In the genomic region with DNA sequence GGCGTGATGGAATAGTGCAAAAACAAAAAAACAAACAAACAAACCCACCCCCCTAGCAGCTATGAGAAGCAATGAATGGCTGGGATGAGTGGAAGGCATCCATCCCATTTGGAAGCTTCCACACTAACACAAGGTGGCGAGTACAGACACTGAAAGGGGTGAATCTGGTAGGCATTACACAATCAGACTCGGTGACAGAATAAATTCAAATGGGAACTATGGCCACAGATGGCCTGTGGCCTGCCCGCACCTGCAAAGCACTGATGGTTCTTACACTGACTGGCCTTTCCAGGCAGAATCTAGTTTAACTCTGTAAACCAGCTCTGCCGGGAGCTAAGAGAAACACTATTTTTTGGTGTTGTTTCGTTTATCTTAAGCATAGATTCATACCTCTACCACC, we compare ENCODE assay signal across 15 mouse cellular contexts. TPM values are rescaled to one million over a fixed set of nuclear protein-coding genes. Genes with fewer than 3 reads are reported as not detected.
DNase-seq lines count a peak whose midpoint lies in the region; ATAC-seq and TF ChIP-seq lines count a peak whose summit lies in the region.
"Had no signal": no experiment of that assay in that cellular context is flagged by ENCODE, and none has a peak within 500 bp of the region (broad histone marks: within the 10 kb centered on the region; RNA-seq: fewer than 3 reads in every experiment).

No protein-coding gene starts in this region.

- peak; percentile 35 to 60 for DNase-seq in cerebellum, adult 2 months
- DNase-seq in liver, adult 2 months (ENCODE audit: extremely low read depth, low read depth, low spot score) = peak; percentile 66
- DNase-seq in spleen, adult 12 weeks (ENCODE audit: low spot score) = no peak
- DNase-seq: heart, adult 2 months; heart, postnatal 14 days; kidney, adult 9 months; retina, postnatal 1 day had no signal

- no peak overlapping the region for H3K4me2 ChIP-seq in liver, embryonic 12.5 days
- peak overlapping the region; percentile 63 for H3K4me2 ChIP-seq in neural tube, embryonic 13.5 days

- no peaks in the 10 kb centered on the region for H3K9me3 ChIP-seq in liver, embryonic 12.5 days (replicated peaks)
- H3K9me3 ChIP-seq in neural tube, embryonic 13.5 days = no peaks in the 10 kb centered on the region

- no peaks in the 10 kb centered on the region for H3K36me3 ChIP-seq in liver, adult 2 months (ENCODE audit: control insufficient read depth, insufficient read depth, low read length)
- no peaks in the 10 kb centered on the region for H3K36me3 ChIP-seq in liver, embryonic 12.5 days
- no peaks in the 10 kb centered on the region for H3K36me3 ChIP-seq in neural tube, embryonic 13.5 days

- WGBS in cerebellum, adult 2 months = 36% methylated on average over 6 of the region's 6 CpGs
- 69% methylated on average over 6 of the region's 6 CpGs for WGBS in liver, adult 2 months
- 71% methylated on average over 6 of the region's 6 CpGs for WGBS in liver, embryonic 12.5 days (ENCODE audit: insufficient replicate concordance)
- 83% methylated on average over 6 of the region's 6 CpGs for WGBS in neural tube, embryonic 13.5 days

- no peak overlapping the region for H3K27ac ChIP-seq in cerebellum, adult 2 months (ENCODE audit: insufficient read depth, low read length)
- no peak overlapping the region for H3K27ac ChIP-seq in liver, adult 2 months (replicated peaks; ENCODE audit: insufficient read depth, low read depth, low read length)
- H3K27ac ChIP-seq in liver, embryonic 12.5 days = no peak overlapping the region
- no peak overlapping the region for H3K27ac ChIP-seq in cortical plate, adult 2 months (ENCODE audit: insufficient read depth, low read length)
- no peak overlapping the region for H3K27ac ChIP-seq in neural tube, embryonic 13.5 days (replicated peaks)
- H3K27ac ChIP-seq: heart, adult 2 months had no signal

- H3K9ac ChIP-seq in liver, adult 2 months (ENCODE audit: low read depth, low read length) = no peak overlapping the region
- H3K9ac ChIP-seq in liver, embryonic 12.5 days = no peak overlapping the region
- peak overlapping the region; percentile 85; the same call in 1 of the 2 replicates for H3K9ac ChIP-seq in neural tube, embryonic 13.5 days

- no peak for TF ChIP-seq POLR2A in cerebellum, adult 2 months (IDR thresholded peaks at IDR 0.05; ENCODE audit: borderline replicate concordance, insufficient read depth, low read length)
- TF ChIP-seq POLR2A in liver, adult 2 months (IDR thresholded peaks at IDR 0.05; ENCODE audit: extremely low read depth, insufficient read depth, low read length) = no peak
- TF ChIP-seq POLR2A in cortical plate, adult 2 months (IDR thresholded peaks at IDR 0.05; ENCODE audit: extremely low read depth, insufficient read depth, low read length) = no peak

- no peaks in the 10 kb centered on the region for H3K27me3 ChIP-seq in cerebellum, adult 2 months (ENCODE audit: control insufficient read depth, insufficient read depth, low read length)
- H3K27me3 ChIP-seq in liver, adult 2 months (ENCODE audit: control insufficient read depth, insufficient read depth, low read length) = no peaks in the 10 kb centered on the region
- H3K27me3 ChIP-seq in liver, embryonic 12.5 days (replicated peaks) = peaks cover 45% of the 10 kb centered on the region
- peaks cover 4% of the 10 kb centered on the region; the same call in 1 of the 2 replicates for H3K27me3 ChIP-seq in neural tube, embryonic 13.5 days

- H3K79me2 ChIP-seq in liver, adult 2 months (ENCODE audit: control insufficient read depth, insufficient read depth, low read length) = peaks cover 10% of the 10 kb centered on the region; the same call in 1 of the 2 replicates

- no peak for ATAC-seq in cerebellum, adult (ENCODE audit: insufficient number of reproducible peaks, low FRiP score, low TSS enrichment)
- no peak for ATAC-seq in liver, embryonic 12.5 days
- ATAC-seq in neural tube, embryonic 13.5 days (ENCODE audit: low read depth) = no peak
- ATAC-seq in activated CD4-positive, CD25-positive, alpha-beta regulatory T cell, adult 4 months = no peak

- TF ChIP-seq CTCF in cerebellum, adult 2 months (IDR thresholded peaks at IDR 0.05; ENCODE audit: borderline replicate concordance, insufficient read depth, low read depth, low read length) = no peak
- no peak for TF ChIP-seq CTCF in liver, adult 2 months (IDR thresholded peaks at IDR 0.05; ENCODE audit: low read depth, low read length)
- no peak for TF ChIP-seq CTCF in cortical plate, adult 2 months (IDR thresholded peaks at IDR 0.05; ENCODE audit: extremely low read depth, insufficient read depth, low read length)

- H3K4me3 ChIP-seq in cerebellum, adult 2 months (replicated peaks; ENCODE audit: insufficient read depth, low read depth, low read length) = peak overlapping the region; percentile 53
- H3K4me3 ChIP-seq in liver, adult 2 months (ENCODE audit: insufficient read depth, low read depth, low read length) = no peak overlapping the region
- H3K4me3 ChIP-seq in liver, embryonic 12.5 days = no peak overlapping the region
- peak overlapping the region; percentile 100 for H3K4me3 ChIP-seq in cortical plate, adult 2 months (ENCODE audit: insufficient read depth, low read length)
- peak overlapping the region; percentile 71; the same call in 1 of the 2 replicates for H3K4me3 ChIP-seq in neural tube, embryonic 13.5 days
- H3K4me3 ChIP-seq: heart, adult 2 months had no signal

- H3K4me1 ChIP-seq in cerebellum, adult 2 months (ENCODE audit: control insufficient read depth, insufficient read depth, low read length) = peaks cover 5% of the 10 kb centered on the region
- peaks cover 1% of the 10 kb centered on the region; the same call in 1 of the 2 replicates for H3K4me1 ChIP-seq in liver, adult 2 months (ENCODE audit: control insufficient read depth, insufficient read depth, low read length)
- peaks cover 14% of the 10 kb centered on the region for H3K4me1 ChIP-seq in liver, embryonic 12.5 days
- H3K4me1 ChIP-seq in cortical plate, adult 2 months (ENCODE audit: control insufficient read depth, insufficient read depth, low read length) = peaks cover 4% of the 10 kb centered on the region; the same call in 1 of the 2 replicates
- H3K4me1 ChIP-seq in neural tube, embryonic 13.5 days (replicated peaks) = peaks cover 30% of the 10 kb centered on the region

RNA-seq across cellular contexts. Expression of a gene that starts 2.1 kb away (rescaled TPM):
- polyA plus RNA-seq in cerebellum, adult 2 months (2012; rRNA removed) = 97.9 and 98.9 TPM in 2 replicates
- total RNA-seq in liver, adult 2 months (2014; rRNA removed) = 12.3 and 20.7 TPM in 2 replicates
- polyA plus RNA-seq in liver, adult 2 months (2012; rRNA removed) = 2.9 and 3.6 TPM in 2 replicates
- polyA plus RNA-seq in liver, embryonic 12.5 days (2016; fragmentation: Nextera tagmentation; extraction: Ambion mirVana) = 1.9 and 2.0 TPM in 2 replicates
- polyA plus RNA-seq in cortical plate, adult 2 months (2012; rRNA removed) = 92.3 and 99.4 TPM in 2 replicates
- 43.7 and 48.2 TPM in 2 replicates for polyA plus RNA-seq in neural tube, embryonic 13.5 days (2015; fragmentation: Nextera tagmentation; extraction: Ambion mirVana)
- polyA plus RNA-seq in activated CD4-positive, CD25-positive, alpha-beta regulatory T cell, adult 4 months (2017; shearing (Covaris generic)) = under 1 TPM in 1 of 2 experiments, not detected in 1; 0.83 TPM

RNA-seq across cellular contexts. Expression of a gene that starts 39.5 kb away (rescaled TPM):
- polyA plus RNA-seq in cerebellum, adult 2 months (2012; rRNA removed) = not detected in 2 replicates
- total RNA-seq in liver, adult 2 months (2014; rRNA removed) = not detected in 2 replicates
- polyA plus RNA-seq in liver, adult 2 months (2012; rRNA removed) = not detected in 2 replicates
- not detected in 2 replicates for polyA plus RNA-seq in liver, embryonic 12.5 days (2016; fragmentation: Nextera tagmentation; extraction: Ambion mirVana)
- polyA plus RNA-seq in cortical plate, adult 2 months (2012; rRNA removed) = 0.09 and 0.10 TPM in 2 replicates
- not detected in 2 replicates for polyA plus RNA-seq in neural tube, embryonic 13.5 days (2015; fragmentation: Nextera tagmentation; extraction: Ambion mirVana)
- not detected for polyA plus RNA-seq in activated CD4-positive, CD25-positive, alpha-beta regulatory T cell, adult 4 months (2017; shearing (Covaris generic))
- total RNA-seq: adrenal gland, postnatal 4 days; heart, adult 2 months; heart, postnatal 14 days; left cerebral cortex, postnatal 36 days had no signal
- polyA plus RNA-seq: liver, embryonic 16.5 days had no signal

Comparison
In these comparisons a context has a peak if more than half of its experiments do, and no peak if none do; other contexts are left out.
1. H3K4me3 ChIP-seq: peak in cerebellum, adult 2 months (single experiment), cortical plate, adult 2 months (single experiment) and neural tube, embryonic 13.5 days (single experiment); none in liver, adult 2 months (single experiment) and liver, embryonic 12.5 days (single experiment).